Mouse (Mus musculus): ENCODE measurements around the gene 1700003F12Rik. TPM values are rescaled to one million over a fixed set of nuclear protein-coding genes. Genes with fewer than 3 reads are reported as not detected.

1700003F12Rik gene
- polyA plus RNA-seq, 1 experiment, result not detected

DNA sequence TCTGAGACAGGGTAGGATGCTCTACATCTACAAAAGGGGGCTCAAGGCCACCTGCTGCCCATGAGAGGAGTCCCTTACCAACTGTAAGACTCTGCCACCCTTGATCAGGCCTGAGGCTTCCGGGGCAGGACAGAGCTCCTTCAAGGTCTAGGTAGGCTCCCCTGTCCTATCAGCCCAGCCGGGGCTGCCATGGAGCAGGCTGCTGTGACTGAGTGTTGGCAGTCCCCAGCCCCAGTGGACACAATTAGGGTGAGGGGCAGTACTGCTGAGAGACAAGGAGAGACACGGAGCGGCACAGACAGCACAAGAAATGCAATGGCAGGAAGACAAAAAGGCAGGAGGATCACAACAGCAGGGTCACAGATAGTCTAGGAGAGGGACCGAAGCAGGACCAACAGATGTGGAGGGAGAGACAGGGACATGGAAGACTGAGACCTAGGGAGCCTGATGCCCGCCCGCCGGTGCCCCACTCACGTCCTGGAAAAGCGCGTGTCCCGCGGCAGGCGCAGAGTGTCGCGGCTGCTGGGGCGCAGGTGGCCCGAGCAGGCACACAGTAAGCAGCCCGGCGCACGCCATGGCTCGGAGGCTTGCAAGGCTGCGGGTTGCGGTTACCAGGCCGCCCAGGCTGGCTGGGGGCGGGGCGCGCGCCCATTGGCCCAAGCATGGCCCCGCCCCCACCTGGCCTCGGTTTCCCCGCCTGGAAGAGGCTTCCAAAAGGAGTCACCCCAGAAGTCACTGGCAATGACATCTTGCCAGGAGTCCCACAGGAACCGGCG, 11.6 kb downstream of the 1700003F12Rik start, which contains the start of gene Necab3:
Gene Necab3, minus strand, starts transcription at position 627 of the 776 bp plus-strand sequence.
- H3K4me1 ChIP-seq (ENCODE audit: control insufficient read depth, insufficient read depth, insufficient read length, low read length), result no peaks in the 10 kb centered on the region; the same call in 1 of the 2 replicates
- no peak within 1 kb of the TSS for H3K27ac ChIP-seq (replicated peaks; ENCODE audit: low read depth, low read length)
- H3K4me3 ChIP-seq (ENCODE audit: insufficient read depth, low read depth, low read length), result 0 out of 2 replicates have a peak within 1 kb of the TSS, but pooled peaks have one; percentile 14

DNA sequence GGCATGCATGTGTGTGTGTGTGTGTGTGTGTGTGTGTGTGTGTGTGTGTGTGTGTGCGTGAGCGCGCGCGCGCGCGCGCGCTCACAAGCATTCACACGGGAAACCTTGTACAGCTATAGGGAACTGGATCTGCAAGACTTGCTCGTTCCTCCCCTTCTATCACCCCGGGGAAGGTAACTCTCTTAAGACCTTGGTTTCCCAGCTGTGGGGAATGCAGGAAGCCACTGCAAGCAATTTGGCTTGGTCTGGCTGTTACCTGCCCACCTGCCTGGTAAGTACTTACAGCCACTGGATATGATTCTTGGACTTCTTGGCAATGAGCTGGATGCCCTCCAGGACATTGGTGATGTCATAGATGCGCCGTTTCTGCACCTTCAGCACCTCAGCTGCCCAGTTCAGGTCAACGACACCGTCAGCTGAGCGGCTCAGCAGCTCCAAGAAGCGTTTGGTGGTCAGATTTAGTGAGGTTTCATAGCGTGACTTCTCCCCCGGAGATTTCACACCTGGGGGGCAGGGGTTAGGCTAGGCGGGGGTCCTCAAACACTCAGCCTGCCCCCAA, 16.8 kb downstream of the 1700003F12Rik start:
- H3K4me1 ChIP-seq (ENCODE audit: control insufficient read depth, insufficient read depth, insufficient read length, low read length), result peaks cover 10% of the 10 kb centered on the region; the same call in 1 of the 2 replicates
- no peak overlapping the region for H3K27ac ChIP-seq (replicated peaks; ENCODE audit: low read depth, low read length)
- H3K4me3 ChIP-seq (ENCODE audit: insufficient read depth, low read depth, low read length), result no peak overlapping the region

DNA sequence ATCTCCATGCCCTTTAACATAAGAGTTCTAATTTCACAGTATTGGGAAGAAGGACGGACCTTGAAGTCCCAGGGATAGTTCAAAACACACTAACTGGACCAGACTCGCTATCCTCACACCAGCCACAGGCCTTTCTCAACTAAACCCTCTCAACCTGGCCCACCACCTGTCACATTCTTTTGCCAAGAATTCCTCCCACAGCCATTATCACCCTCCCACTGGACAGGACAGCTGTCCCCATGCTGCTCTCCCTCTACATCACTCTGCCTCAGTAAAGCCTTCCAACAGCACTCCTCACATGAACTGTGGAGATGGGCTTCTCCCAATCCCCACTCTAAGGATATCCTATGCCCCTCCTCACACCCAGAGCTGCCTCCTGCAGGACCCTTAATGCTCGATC, 18.7 kb downstream of the 1700003F12Rik start:
- Histone ChIP-seq H3K27ac (replicated peaks; ENCODE audit: low read depth, low read length) (no peak overlapping the region), H3K4me3 (ENCODE audit: insufficient read depth, low read depth, low read length) (no peak overlapping the region), H3K4me1 (ENCODE audit: control insufficient read depth, insufficient read depth, insufficient read length, low read length) (peaks cover 10% of the 10 kb centered on the region; the same call in 1 of the 2 replicates)

DNA sequence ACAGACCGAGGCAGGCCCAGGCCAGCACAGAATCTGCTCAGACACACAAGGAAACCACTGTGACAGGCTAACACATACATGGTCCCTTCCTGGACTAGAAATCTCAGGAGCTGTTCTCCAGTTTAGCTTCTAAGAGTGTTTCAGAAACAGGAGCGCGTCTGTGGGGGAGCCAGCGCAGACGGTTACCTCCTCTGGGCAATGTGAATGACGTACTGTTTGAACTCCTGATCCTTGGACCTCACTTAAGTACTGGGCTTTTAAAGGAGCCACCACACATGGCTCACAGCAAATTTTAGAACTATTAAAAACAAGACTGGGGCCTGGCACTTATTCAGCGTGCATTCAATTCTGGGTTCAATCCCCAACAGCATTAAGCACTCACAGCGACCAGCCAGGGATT, 19.8 kb downstream of the 1700003F12Rik start:
- H3K27ac ChIP-seq (replicated peaks; ENCODE audit: low read depth, low read length), result no peak overlapping the region
- H3K4me3 ChIP-seq (ENCODE audit: insufficient read depth, low read depth, low read length), result no peak overlapping the region
- H3K4me1 ChIP-seq (ENCODE audit: control insufficient read depth, insufficient read depth, insufficient read length, low read length), result peaks cover 10% of the 10 kb centered on the region; the same call in 1 of the 2 replicates

DNA sequence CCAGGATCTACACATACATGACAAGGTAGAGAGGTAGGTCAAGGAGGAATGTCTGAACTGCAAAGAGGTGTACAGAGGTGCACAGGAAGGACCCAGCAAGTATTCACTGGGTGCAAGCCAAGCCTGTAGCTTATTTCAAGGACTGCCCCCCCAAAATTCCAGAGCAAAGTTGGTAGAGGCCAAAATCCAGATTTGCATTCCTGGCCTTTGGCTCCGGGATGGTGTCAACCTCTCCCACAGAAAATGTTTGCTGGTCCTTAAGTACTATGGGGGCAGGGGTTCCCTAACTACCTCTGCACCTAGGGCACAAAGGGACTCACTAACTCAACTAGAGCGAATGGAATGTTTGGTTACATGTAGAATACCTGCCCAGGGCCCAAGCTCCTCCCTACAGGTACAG, 20.9 kb downstream of the 1700003F12Rik start:
- Histone ChIP-seq H3K4me1 (ENCODE audit: control insufficient read depth, insufficient read depth, insufficient read length, low read length) (peaks cover 10% of the 10 kb centered on the region; the same call in 1 of the 2 replicates), H3K27ac (replicated peaks; ENCODE audit: low read depth, low read length) (peak overlapping the region; percentile 74), H3K4me3 (ENCODE audit: insufficient read depth, low read depth, low read length) (peak overlapping the region; percentile 53; the same call in 1 of the 2 replicates)

DNA sequence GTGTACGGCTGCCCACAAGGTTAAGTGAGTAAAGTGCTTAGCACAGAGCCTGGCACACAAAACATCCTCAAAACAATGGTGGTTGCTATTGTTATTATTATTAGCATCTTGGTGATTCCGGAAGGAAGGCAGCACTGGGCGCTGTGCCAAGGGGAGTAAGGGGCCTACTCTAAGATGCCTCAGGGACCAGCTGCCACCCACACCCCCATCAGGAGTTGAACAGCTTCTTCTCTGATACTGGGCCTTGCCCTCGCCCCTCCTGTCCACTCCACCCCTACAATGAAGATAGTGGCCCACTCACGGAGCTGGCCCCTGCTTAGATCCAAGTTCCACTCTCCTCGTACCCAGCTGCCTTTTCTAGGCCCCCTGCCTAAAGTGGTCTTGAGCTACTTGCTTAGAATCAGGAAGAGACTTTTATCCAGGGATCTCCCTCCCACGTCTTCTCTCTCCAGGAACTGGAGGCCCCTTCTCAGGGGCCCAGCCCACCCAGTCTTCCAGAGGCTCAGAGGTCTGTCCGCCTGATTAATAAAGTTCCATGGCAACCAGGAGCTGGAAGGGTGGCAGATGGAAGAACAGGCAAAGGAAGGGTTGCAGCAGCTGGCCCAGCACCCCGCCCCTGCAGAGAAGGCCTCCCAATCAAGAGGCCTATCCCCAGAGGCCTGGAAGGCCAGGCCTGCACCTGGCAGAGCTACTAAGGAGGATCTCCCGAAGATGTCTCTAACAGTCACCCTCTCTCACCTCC, 21.6 kb downstream of the 1700003F12Rik start:
- peak overlapping the region; percentile 53 for H3K4me3 ChIP-seq (ENCODE audit: insufficient read depth, low read depth, low read length)
- peak overlapping the region; percentile 74 for H3K27ac ChIP-seq (replicated peaks; ENCODE audit: low read depth, low read length)
- H3K4me1 ChIP-seq (ENCODE audit: control insufficient read depth, insufficient read depth, insufficient read length, low read length), result peaks cover 10% of the 10 kb centered on the region; the same call in 1 of the 2 replicates

DNA sequence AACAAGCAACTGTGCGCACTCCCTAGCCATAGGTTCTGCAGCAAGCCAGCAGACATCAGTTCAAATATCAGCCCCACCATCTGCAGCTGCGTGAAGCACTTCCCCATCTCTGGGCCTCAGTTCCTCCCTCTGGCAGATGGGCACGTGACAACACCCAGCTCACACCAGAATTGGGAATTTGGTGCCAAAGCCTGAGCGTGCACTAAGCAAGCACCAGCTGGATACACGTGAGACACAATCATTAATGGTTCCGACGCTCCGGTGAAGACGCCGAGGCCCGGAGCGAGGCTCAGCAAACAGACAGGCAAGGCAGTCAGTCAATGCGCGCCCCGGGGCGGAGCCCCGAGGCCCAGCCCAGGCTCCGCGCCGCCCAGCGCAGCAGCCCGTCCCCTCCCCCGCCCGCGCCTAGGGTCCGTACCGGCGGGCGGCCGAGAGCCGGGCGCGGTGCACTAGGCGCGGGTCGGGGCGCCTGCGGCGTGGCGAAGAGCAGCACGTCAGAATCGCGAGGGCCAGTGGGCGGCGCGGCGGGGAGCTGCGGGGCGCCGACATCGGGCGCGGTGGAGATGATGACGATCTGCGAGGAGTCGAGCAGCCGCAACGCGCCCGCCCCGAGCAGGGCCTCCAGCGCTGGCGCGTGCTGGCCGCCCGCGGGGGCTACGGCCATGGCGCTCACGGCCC, 22.3 kb downstream of the 1700003F12Rik start:
- Histone ChIP-seq H3K27ac (replicated peaks; ENCODE audit: low read depth, low read length) (no peak overlapping the region; the same call in 1 of the 2 replicates), H3K4me1 (ENCODE audit: control insufficient read depth, insufficient read depth, insufficient read length, low read length) (peaks cover 10% of the 10 kb centered on the region; the same call in 1 of the 2 replicates), H3K4me3 (ENCODE audit: insufficient read depth, low read depth, low read length) (peak overlapping the region; percentile 53)

DNA sequence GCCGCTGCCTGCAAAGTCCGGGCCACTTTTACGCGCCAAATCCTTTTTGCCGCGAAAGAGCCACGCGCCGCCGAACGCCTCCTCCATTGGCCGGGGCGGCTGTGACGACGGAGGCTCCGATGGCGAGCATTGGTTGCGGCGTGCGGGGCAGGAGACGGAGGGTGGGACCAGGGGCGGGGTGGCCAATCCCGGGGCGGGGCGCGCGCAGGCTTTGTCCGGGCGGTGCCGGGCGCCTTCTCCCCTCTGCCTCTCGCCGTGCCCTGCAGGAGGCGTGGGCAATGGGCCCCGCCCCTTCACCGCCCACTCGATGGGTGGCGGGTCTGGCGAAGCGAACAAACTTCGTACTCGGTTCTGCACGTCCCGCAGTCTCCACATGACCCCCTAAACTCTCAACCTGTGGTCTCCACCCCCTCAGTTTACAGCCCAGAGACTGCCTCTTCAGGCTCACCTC, 23.0 kb downstream of the 1700003F12Rik start, which contains the start of gene E2f1:
Gene E2f1, minus strand, starts transcription at position 57 of the 451 bp plus-strand sequence.
- peaks cover 10% of the 10 kb centered on the region; the same call in 1 of the 2 replicates for H3K4me1 ChIP-seq (ENCODE audit: control insufficient read depth, insufficient read depth, insufficient read length, low read length)
- H3K4me3 ChIP-seq (ENCODE audit: insufficient read depth, low read depth, low read length), result peak within 1 kb of the TSS; percentile 66
- H3K27ac ChIP-seq (replicated peaks; ENCODE audit: low read depth, low read length), result peak within 1 kb of the TSS; percentile 74

DNA sequence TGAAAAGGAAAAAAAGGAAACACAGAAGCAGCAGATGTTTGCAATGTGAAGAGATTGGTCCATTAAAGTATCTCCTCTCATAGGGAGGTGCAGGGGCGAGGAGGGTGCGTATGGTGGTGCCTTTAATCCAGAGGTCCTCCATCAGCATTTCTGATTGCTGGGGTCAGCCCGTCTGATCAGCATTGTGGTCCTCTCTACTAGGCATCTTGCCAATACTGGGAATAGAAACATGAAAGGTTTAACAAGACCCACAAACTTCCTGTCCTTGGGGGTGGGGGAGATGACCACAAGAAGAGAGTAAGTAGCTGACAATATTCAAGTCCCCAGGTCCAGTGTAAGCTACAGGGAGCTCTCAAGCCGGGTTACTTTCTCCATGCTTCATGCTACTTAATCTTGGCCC, 23.8 kb downstream of the 1700003F12Rik start:
- peaks cover 10% of the 10 kb centered on the region; the same call in 1 of the 2 replicates for H3K4me1 ChIP-seq (ENCODE audit: control insufficient read depth, insufficient read depth, insufficient read length, low read length)
- no peak overlapping the region for H3K27ac ChIP-seq (replicated peaks; ENCODE audit: low read depth, low read length)
- H3K4me3 ChIP-seq (ENCODE audit: insufficient read depth, low read depth, low read length), result no peak overlapping the region

DNA sequence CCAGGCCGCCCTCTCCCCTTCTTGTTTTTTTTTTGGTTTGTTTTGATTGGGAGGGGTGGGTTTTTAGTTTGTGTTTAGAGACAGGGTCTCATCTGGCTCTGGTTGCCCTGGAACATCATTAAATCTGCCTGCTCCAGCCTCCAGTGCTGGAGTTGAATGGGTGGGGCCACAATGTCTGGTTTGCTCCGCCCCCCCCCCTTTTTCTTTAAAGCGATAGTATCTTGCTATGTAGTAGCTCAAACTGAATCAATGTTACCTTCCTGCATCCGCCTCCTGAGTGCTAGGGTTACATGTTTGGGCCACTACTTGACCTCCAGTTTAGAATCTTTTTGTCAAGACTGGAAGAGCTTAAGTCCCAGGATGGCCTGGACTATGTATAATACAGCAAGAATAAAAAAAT, 24.4 kb downstream of the 1700003F12Rik start:
- no peak overlapping the region for H3K4me3 ChIP-seq (ENCODE audit: insufficient read depth, low read depth, low read length)
- H3K27ac ChIP-seq (replicated peaks; ENCODE audit: low read depth, low read length), result no peak overlapping the region

DNA sequence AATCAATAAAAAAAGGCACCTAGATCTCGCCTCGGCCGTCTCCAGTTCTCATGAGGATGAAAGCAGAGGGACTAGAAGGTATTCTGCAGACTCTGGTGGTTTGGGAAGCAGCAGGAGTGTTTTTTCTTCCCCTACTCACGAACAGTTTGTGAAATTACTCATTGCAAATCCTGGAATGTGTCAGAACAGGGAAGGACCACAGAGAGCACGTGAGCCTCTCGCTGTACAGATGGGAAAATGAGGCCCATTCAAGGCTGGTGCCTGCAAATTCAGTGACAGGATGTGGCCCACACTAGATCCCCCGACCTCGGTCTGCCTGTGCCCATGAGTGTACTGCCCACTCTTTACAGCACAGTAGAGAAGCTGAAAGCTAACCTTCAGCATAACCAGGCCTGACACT, 25.1 kb downstream of the 1700003F12Rik start:
- no peak overlapping the region for H3K4me3 ChIP-seq (ENCODE audit: insufficient read depth, low read depth, low read length)
- peaks cover 10% of the 10 kb centered on the region; the same call in 1 of the 2 replicates for H3K4me1 ChIP-seq (ENCODE audit: control insufficient read depth, insufficient read depth, insufficient read length, low read length)
- no peak overlapping the region for H3K27ac ChIP-seq (replicated peaks; ENCODE audit: low read depth, low read length)

More for the DNA sequence above, 24.4 kb downstream of the 1700003F12Rik start:
- peaks cover 10% of the 10 kb centered on the region; the same call in 1 of the 2 replicates for H3K4me1 ChIP-seq (ENCODE audit: control insufficient read depth, insufficient read depth, insufficient read length, low read length)

DNA sequence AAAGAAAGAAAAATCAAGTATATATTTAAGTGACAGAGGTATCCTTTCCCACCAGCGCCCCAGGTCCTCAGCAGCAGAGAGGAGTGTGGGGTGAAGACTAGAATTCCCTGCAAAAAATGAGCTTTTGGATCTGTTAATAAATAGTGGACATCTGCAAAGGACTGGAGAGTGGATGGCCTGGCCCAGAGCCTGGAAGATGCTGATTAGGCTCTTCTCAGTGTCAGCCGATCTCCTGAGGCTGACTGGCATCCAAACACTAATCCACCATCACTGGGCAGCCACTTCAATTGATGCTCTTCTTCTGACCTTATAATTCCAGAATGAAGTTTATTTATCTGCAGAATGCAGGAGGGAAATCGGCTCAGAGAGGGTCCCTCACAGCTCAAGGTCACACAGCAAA, 26.1 kb downstream of the 1700003F12Rik start:
- Histone ChIP-seq H3K27ac (replicated peaks; ENCODE audit: low read depth, low read length) (no peak overlapping the region), H3K4me3 (ENCODE audit: insufficient read depth, low read depth, low read length) (no peak overlapping the region), H3K4me1 (ENCODE audit: control insufficient read depth, insufficient read depth, insufficient read length, low read length) (peaks cover 9% of the 10 kb centered on the region; the same call in 1 of the 2 replicates)

DNA sequence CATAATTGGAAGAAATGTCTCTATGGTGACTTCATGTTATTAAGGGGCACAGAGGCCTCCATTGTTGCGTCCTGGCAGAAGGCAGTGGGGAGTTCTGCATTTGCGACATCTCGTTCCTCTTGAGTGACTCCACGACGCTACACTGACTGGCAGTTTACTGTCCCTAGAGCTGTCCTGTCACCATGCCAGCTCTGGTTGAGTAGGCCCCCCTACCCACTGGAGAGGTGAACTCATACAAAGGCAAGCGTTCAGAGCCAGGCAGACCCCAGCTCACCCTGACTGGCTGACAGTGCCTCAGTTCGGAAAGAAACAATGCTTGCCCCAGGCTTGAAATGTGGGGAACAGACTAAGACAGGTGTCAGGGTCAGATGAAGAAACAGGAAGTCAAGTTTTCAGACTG, 27.4 kb downstream of the 1700003F12Rik start:
- Histone ChIP-seq H3K4me3 (ENCODE audit: insufficient read depth, low read depth, low read length) (no peak overlapping the region), H3K4me1 (ENCODE audit: control insufficient read depth, insufficient read depth, insufficient read length, low read length) (peaks cover 2% of the 10 kb centered on the region; the same call in 1 of the 2 replicates), H3K27ac (replicated peaks; ENCODE audit: low read depth, low read length) (no peak overlapping the region)

Measured in brown adipose tissue, adult 24 weeks (tissue).